Mouse (Mus musculus) spleen, adult 18-20 months (tissue): Measurements from ENCODE around the gene Pcca.
A peak's percentile ranks its signal among the peaks of the same experiment; 100 is the strongest.

ENCODE experiments used
- DNase-seq, 2 experiments: peaks; one replicate each; pipeline ENCODE4 v3.0.0; 2022; ENCODE audit warnings: mixed read lengths in 2 of 2

Gene Pcca

GRCm38 (mm10) chr14:122891470-122891968 is 357.4 kb downstream of the Pcca start:
- DNase-seq = no peak

DNA sequence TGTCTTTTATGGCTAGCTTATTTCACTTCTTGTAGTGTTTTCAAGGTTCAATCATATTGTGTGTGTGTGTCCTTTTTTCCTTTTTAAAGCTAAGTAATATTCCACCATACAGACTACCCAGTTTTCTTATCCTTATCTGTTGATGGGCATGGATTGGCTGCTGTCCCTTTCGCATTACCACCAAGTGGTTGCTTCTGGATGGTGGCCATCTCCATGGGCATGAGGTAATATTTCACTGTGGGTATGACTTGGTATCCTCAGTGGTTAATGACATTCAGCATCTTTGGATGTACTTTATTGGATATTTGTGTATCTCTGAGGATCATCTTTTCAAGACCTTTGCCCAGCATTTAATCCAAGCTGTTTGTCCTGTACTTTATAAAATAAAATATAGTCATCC is 362.0 kb downstream of the Pcca start:
- no peak for DNase-seq

DNA sequence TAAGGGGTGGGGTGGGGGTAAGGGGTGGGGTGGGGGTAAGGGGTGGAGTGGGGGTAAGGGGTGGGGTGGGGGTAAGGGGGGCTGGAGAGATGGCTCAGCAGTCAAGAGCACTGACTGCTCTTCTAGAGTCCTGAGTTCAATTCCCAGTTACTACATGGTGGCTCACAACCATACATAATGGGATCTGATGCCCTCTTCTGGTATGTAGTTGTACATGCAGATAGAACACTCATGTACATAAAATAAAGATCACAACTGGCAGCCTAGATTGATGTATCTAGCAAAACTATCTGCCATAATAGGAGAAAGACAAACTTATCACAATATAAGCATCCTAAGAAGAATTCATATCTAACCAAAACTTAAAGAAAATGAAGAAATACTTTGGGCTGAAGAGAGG is 364.4 kb downstream of the Pcca start:
- DNase-seq = no peak

DNA sequence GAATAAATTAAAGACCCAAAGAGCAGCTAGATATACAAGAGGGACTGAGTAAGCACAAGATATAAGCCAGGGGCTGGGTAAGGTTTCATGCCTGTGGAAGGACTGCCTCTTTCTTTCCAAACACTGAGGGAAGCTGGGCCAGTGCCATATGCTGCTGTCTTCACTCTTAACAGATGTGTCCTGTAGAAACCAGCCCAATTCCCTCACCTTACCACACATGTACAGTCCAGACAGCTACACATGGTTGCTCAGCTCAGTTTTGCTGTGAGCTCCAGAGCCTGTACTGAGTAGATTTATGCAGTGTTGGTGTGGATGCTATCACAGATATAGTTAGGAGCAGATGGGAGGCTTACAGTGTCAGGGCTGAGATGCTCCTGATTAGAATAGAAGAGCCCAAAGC is 366.6 kb downstream of the Pcca start:
- no peak for DNase-seq

GRCm38 (mm10) chr14:122901177-122901576 is 367.1 kb downstream of the Pcca start:
- no peak for DNase-seq

- DNase-seq = no peak
These were observed 367.6 kb downstream of the Pcca start for GRCm38 (mm10) chr14:122901715-122902114.

GRCm38 (mm10) chr14:122902136-122902535 is 368.0 kb downstream of the Pcca start:
- peak; percentile 33 to 48 for DNase-seq

GRCm38 (mm10) chr14:122902884-122903283 is 368.8 kb downstream of the Pcca start:
- DNase-seq = peak in 1 of 2 experiments; percentile 8

DNA sequence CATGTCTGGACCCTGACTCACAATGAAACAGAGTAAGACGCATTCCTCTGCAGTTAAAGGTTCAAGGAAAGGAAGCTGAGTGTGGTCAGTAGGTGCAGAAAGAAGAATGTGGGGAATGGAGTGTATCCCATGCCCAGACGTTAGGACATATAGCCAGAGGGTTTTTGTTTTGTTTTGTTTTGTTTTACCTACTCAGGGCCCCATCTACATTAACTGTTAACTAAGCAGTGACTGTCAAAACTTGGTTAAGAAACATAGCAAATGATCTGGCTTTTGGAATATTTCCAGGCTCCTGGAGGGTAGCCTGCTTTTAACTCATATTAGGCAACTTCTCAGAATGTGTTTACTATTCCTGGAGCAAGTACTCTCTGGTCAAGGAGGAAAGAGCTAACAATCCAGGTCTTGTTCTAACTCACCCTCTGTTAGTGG is 369.8 kb downstream of the Pcca start:
- no peak for DNase-seq

DNA sequence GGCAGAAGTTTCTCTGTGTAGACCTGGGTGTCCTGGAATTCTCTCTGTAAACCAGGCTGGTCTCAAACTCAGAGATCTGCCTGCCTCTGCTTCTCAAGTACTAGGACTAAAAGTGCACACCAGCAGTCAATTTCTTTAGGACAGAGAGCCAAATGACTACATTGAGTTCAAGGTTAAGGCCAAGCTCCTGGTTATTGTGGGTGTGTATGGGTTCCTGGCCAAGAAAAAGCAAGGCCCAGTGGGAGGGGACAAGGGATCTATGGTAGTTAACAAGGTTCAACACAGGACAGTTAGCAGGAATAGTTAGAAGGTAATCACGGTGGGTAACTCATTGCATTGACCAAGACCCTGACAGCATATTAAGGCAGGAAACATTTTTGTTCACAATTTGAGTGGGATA is 370.9 kb downstream of the Pcca start:
- no peak for DNase-seq

DNA sequence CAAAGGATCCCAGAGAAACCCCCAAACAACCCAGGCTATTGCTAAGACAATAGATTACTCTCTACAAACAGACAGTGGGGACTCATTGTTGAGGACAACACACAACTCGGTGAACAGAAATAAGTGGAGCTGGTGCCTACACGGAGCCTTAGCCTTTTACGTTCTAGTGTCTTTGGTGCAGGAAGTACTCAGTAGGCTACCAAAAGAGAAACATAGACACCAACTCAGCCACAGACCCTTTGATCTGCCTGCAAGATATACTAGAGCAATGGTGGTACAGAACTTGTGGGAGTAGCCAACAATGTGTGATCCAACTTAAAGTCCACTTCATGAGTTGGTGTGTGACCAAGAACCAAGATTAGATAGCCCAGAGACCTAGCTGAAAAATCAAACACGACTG is 374.0 kb downstream of the Pcca start:
- DNase-seq = no peak

- no peak for DNase-seq
These were observed 375.4 kb downstream of the Pcca start for GRCm38 (mm10) chr14:122909368-122910091.

DNA sequence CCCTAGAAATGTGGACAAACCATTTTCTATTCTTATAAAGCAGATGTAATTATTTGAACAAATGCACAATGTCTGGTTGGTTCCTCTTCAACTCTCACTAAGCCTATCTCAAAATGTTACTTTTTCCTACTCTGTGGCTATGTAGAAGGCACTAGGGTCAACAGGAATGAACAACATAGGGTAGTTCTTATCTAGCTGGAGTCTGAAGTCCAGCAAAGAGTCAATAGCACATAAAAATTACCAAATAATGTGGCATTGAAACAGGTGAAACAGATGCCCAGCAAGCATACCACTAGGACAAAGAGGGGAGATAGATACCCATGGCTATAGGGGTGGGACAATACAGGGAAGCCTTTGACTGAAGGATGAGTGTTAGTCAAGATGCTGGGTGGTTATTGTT is 377.1 kb downstream of the Pcca start:
- no peak for DNase-seq

DNA sequence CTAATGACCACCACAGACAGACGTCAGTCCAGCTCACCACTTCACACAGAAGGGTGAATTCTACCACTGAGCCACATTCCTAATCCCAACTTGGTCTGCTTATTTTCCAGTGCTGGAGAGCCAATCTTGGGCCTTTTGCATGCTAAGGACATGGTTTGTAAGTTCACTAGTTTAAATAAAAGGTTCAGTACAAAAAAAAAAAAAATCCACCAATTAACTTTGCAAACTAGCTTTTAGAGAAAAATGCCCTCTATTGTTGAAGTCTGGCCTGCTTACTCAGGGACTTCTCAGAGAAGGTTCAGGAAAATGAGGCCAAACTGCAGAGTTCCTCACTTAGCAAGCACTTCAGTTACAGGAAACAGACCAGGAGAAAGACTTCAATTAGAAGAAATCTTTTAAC is 378.0 kb downstream of the Pcca start:
- no peak for DNase-seq

DNA sequence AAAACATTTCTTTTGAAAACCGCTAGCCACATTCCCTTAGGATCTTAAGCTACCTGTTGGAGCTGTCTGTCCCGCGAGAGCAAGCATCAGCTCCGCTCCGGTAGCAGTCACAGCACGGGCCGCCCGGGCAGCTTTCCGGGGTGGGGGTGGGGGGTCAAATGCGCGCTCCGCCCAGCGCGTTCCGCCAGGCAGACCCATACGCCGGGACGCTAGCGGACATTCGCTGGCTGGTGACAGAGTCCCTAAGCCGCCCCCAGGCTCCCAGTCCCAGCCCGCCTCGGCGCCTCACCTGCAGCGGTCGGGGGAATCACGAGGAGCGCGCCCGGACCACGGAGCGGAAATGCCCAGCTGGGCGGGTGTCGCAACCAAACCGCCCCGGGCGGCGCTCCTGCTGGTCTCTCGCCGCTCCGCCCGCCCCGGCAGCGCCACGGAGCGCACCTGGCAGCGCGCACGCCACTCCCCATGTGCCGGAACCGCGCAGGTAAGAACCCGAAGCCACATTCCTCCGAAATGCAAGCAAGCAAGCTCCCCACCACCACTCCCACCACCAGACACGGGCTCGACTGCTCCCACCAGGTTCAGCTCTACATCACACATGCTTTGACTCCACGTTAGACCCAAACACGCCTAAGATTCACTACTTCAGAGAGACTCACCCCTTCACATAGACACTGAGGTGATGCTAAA is 378.8 kb downstream of the Pcca start:
- peak; percentile 38 to 72 for DNase-seq

DNA sequence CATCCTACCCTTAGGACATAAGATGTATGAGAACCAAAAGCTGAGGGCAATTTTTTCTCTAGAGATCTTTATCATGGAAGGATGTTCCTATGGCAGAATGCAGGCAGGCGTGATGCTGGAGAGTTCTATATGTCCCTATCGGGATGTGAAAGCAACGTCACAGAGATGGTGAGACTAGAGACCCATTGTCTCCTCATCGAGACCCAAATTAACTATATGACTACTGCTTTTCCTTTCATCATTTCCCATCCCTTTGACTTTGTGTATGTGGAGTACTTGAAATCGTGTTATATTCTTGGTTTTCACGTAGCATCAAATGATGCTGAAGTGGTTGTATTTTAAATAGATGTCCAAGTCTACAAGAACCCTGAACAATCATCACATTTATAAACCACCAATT is 379.5 kb downstream of the Pcca start, which contains the start of gene Ggact:
Gene Ggact (minus strand): TSS at position 101 of the 400 bp plus-strand sequence.
- no peak for DNase-seq

DNA sequence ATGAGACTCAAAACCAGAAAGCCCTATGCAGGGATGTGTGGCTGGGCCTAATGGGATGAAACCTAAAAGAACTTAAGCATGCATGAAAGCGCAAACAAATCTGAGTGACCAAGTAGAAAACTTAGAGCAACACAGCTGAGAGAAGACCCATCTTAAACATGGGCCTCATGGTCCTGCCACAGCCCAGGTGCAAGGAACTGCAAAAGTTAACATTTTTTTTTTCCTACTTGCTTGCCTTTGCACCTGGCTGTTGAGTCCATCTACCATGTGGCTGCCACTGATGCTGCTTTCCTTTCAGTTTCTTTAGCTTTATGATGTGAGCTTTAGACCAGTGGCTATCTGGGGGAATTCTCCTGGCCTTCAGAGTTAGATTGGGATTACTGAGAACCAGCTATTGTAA is 383.6 kb downstream of the Pcca start:
- DNase-seq = no peak

DNA sequence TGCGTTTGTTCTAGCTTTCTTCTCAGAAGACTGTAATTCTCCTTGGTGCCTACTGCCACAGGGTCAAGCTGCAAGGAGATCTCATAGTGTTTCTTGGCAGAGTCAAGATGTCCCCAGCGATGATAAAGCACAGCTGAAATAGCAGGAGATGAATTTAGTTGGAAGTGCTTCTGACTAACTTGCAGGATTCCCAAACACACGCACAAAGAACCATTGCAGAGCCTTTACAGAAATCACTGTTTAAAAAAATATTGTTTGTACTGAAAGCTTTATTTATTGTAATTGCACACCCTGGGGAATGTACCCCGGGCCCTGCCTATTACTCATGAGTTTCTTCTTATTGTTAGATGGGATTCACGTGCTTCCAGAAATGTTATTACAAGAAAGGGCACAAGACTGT is 385.9 kb downstream of the Pcca start:
- DNase-seq = no peak

GRCm38 (mm10) chr14:122936460-122936859 is 402.3 kb downstream of the Pcca start:
- DNase-seq = no peak
